In the genomic region with DNA sequence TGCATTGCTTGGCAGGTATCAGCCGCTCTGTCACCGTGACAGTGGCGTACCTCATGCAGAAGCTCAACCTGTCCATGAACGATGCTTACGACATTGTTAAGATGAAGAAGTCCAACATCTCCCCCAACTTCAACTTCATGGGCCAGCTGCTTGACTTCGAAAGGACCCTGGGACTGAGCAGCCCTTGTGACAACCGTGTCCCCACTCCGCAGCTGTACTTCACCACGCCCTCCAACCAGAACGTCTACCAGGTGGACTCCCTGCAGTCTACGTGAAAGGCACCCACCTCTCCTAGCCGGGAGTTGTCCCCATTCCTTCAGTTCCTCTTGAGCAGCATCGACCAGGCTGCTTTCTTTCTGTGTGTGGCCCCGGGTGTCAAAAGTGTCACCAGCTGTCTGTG, we compare ENCODE assay signal across 8 mouse cellular contexts. TPM values are rescaled to one million over a fixed set of nuclear protein-coding genes. Genes with fewer than 3 reads are reported as not detected.
A peak's percentile ranks its signal among the peaks of the same experiment; 100 is the strongest.
DNase-seq lines count a peak whose midpoint lies in the region; ATAC-seq lines count a peak whose summit lies in the region.

No protein-coding gene starts in this region.

- peak overlapping the region; percentile 97 for H3K27ac ChIP-seq in lung, embryonic 15.5 days
- peak overlapping the region; percentile 23 for H3K27ac ChIP-seq in hindbrain, embryonic 13.5 days
- peak overlapping the region; percentile 98 for H3K27ac ChIP-seq in midbrain, embryonic 10.5 days (replicated peaks)

- no peaks in the 10 kb centered on the region for H3K9me3 ChIP-seq in lung, embryonic 15.5 days
- no peaks in the 10 kb centered on the region for H3K9me3 ChIP-seq in hindbrain, embryonic 13.5 days
- no peaks in the 10 kb centered on the region for H3K9me3 ChIP-seq in midbrain, embryonic 10.5 days (replicated peaks)

- H3K9ac ChIP-seq in lung, embryonic 15.5 days = peak overlapping the region; percentile 94
- H3K9ac ChIP-seq in hindbrain, embryonic 13.5 days = peak overlapping the region; percentile 89

- ATAC-seq in lung, embryonic 15.5 days (ENCODE audit: borderline replicate concordance, extremely low read depth, low FRiP score, low TSS enrichment) = no peak
- no peak for ATAC-seq in hindbrain, embryonic 13.5 days (ENCODE audit: low FRiP score)

- no peaks in the 10 kb centered on the region for H3K27me3 ChIP-seq in lung, embryonic 15.5 days
- peaks cover 37% of the 10 kb centered on the region for H3K27me3 ChIP-seq in hindbrain, embryonic 13.5 days
- peaks cover 51% of the 10 kb centered on the region for H3K27me3 ChIP-seq in midbrain, embryonic 10.5 days (ENCODE audit: low read depth, poor library complexity, severe bottlenecking)

- peak overlapping the region; percentile 83 for H3K4me3 ChIP-seq in lung, embryonic 15.5 days
- H3K4me3 ChIP-seq in hindbrain, embryonic 13.5 days = peak overlapping the region; percentile 55
- H3K4me3 ChIP-seq in midbrain, embryonic 10.5 days = peak overlapping the region; percentile 74

- DNase-seq in adrenal gland, postnatal 10 days = peak; percentile 40
- DNase-seq in adrenal gland, postnatal 4 days (ENCODE audit: low spot score in 2 of 2) = no peak
- DNase-seq in lung, postnatal 10 days = no peak
- DNase-seq in midbrain, embryonic 10.5 days (ENCODE audit: low spot score) = peak; percentile 20
- no peak for DNase-seq in retina, postnatal 1 day
- DNase-seq in ovary, postnatal 10 days (ENCODE audit: low spot score) = no peak

- H3K4me1 ChIP-seq in lung, embryonic 15.5 days = peaks cover 50% of the 10 kb centered on the region
- peaks cover 53% of the 10 kb centered on the region for H3K4me1 ChIP-seq in hindbrain, embryonic 13.5 days (replicated peaks)
- H3K4me1 ChIP-seq in midbrain, embryonic 10.5 days = peaks cover 86% of the 10 kb centered on the region

- peak overlapping the region; percentile 81 for H3K4me2 ChIP-seq in lung, embryonic 15.5 days
- peak overlapping the region; percentile 85 for H3K4me2 ChIP-seq in hindbrain, embryonic 13.5 days

- 27% methylated on average over 14 of the region's 14 CpGs for WGBS in lung, embryonic 15.5 days
- WGBS in hindbrain, embryonic 13.5 days = 37% methylated on average over 14 of the region's 14 CpGs
- WGBS in midbrain, embryonic 10.5 days = 50% methylated on average over 14 of the region's 14 CpGs

- no peaks in the 10 kb centered on the region; the same call in 1 of the 2 replicates for H3K36me3 ChIP-seq in lung, embryonic 15.5 days
- H3K36me3 ChIP-seq in hindbrain, embryonic 13.5 days = peaks cover 5% of the 10 kb centered on the region
- peaks cover 10% of the 10 kb centered on the region for H3K36me3 ChIP-seq in midbrain, embryonic 10.5 days

RNA-seq across cellular contexts. Expression of gene Dusp6, which starts 3.0 kb away (rescaled TPM):
- total RNA-seq in adrenal gland, postnatal 10 days (2021) = 10 to 100 TPM; 90.0 to 93.5 TPM
- total RNA-seq in adrenal gland, postnatal 4 days (2021) = 100 to 1,000 TPM; 117 to 123 TPM
- polyA plus RNA-seq in lung, embryonic 15.5 days (2015; fragmentation: Nextera tagmentation; extraction: Ambion mirVana) = 72.1 and 73.6 TPM in 2 replicates
- 27.2 and 27.7 TPM in 2 replicates for polyA plus RNA-seq in hindbrain, embryonic 13.5 days (2015; fragmentation: Nextera tagmentation; extraction: Ambion mirVana)
- polyA plus RNA-seq in midbrain, embryonic 10.5 days (2016; fragmentation: Nextera tagmentation; extraction: Ambion mirVana) = 52.1 and 66.0 TPM in 2 replicates

Comparison
In these comparisons a context has a peak if more than half of its experiments do, and no peak if none do; other contexts are left out.
1. DNase-seq: peak in adrenal gland, postnatal 10 days (single experiment) and midbrain, embryonic 10.5 days (single experiment); none in adrenal gland, postnatal 4 days (0 of 2), lung, postnatal 10 days (single experiment), retina, postnatal 1 day (single experiment) and ovary, postnatal 10 days (single experiment).
2. H3K27ac ChIP-seq: peak in every context shown above with its lines; median percentile 98 in midbrain, embryonic 10.5 days; 97 in lung, embryonic 15.5 days; 23 in hindbrain, embryonic 13.5 days.
3. Peak in every context shown above with its lines, with median percentiles within 50 percentile points of each other: H3K4me3 ChIP-seq.